Mouse (Mus musculus): Measurements from ENCODE around the gene Dner. TPM values are rescaled to one million over a fixed set of nuclear protein-coding genes. Genes with fewer than 3 reads are reported as not detected.

Gene Dner
- total RNA-seq, 2 experiments from 2014 or later = 0.47 to 0.90 TPM

GRCm38 (mm10) chr1:84646781-84647180 is 49.2 kb downstream of the Dner start:
- intact Hi-C loops (cut with DNase I; ENCODE audit: low total_unique reads) = no loop called here

GRCm38 (mm10) chr1:84640463-84640862 is 55.6 kb downstream of the Dner start:
- intact Hi-C loops (cut with DNase I; ENCODE audit: low total_unique reads) = no loop called here
- no peak for DNase-seq

More at GRCm38 (mm10) chr1:84646781-84647180, 49.2 kb downstream of the Dner start:
- no peak for DNase-seq

- intact Hi-C loops (cut with DNase I; ENCODE audit: low total_unique reads) = no loop called here
- no peak for DNase-seq
Observed at GRCm38 (mm10) chr1:84636890-84637289, 59.1 kb downstream of the Dner start.

- intact Hi-C loops (cut with DNase I; ENCODE audit: low total_unique reads) = no loop called here
- DNase-seq = no peak
Observed at GRCm38 (mm10) chr1:84628244-84628643, 67.8 kb downstream of the Dner start.

- intact Hi-C loops (cut with DNase I; ENCODE audit: low total_unique reads) = no loop called here
- no peak for DNase-seq
Observed at GRCm38 (mm10) chr1:84622978-84623554, 73.0 kb downstream of the Dner start.

GRCm38 (mm10) chr1:84621308-84621707 is 74.7 kb downstream of the Dner start:
- peak; percentile 8 for DNase-seq
- intact Hi-C loops (cut with DNase I; ENCODE audit: low total_unique reads) = no loop called here

GRCm38 (mm10) chr1:84619131-84619760 is 76.8 kb downstream of the Dner start:
- no peak for DNase-seq
- intact Hi-C loops (cut with DNase I; ENCODE audit: low total_unique reads) = no loop called here

- no peak for DNase-seq
- intact Hi-C loops (cut with DNase I; ENCODE audit: low total_unique reads) = no loop called here
Observed at GRCm38 (mm10) chr1:84618094-84618493, 77.9 kb downstream of the Dner start.

GRCm38 (mm10) chr1:84616133-84616532 is 79.9 kb downstream of the Dner start:
- no peak for DNase-seq
- intact Hi-C loops (cut with DNase I; ENCODE audit: low total_unique reads) = no loop called here

GRCm38 (mm10) chr1:84614596-84614995 is 81.4 kb downstream of the Dner start:
- intact Hi-C loops (cut with DNase I; ENCODE audit: low total_unique reads) = no loop called here
- DNase-seq = no peak

GRCm38 (mm10) chr1:84613119-84613518 is 82.9 kb downstream of the Dner start:
- intact Hi-C loops (cut with DNase I; ENCODE audit: low total_unique reads) = no loop called here
- DNase-seq = no peak

- DNase-seq = no peak
- intact Hi-C loops (cut with DNase I; ENCODE audit: low total_unique reads) = no loop called here
Observed at GRCm38 (mm10) chr1:84611331-84611730, 84.7 kb downstream of the Dner start.

GRCm38 (mm10) chr1:84599025-84599424 is 97.0 kb downstream of the Dner start:
- intact Hi-C loops (cut with DNase I; ENCODE audit: low total_unique reads) = no loop called here
- DNase-seq = no peak

- peak; percentile 12 for DNase-seq
- intact Hi-C loops (cut with DNase I; ENCODE audit: low total_unique reads) = no loop called here
Observed at GRCm38 (mm10) chr1:84596023-84596422, 100.0 kb downstream of the Dner start.

GRCm38 (mm10) chr1:84592394-84592793 is 103.6 kb downstream of the Dner start:
- intact Hi-C loops (cut with DNase I; ENCODE audit: low total_unique reads) = no loop called here
- DNase-seq = no peak

- no peak for DNase-seq
- intact Hi-C loops (cut with DNase I; ENCODE audit: low total_unique reads) = no loop called here
Observed at GRCm38 (mm10) chr1:84590534-84590933, 105.5 kb downstream of the Dner start.

GRCm38 (mm10) chr1:84585434-84585833 is 110.6 kb downstream of the Dner start:
- intact Hi-C loops (cut with DNase I; ENCODE audit: low total_unique reads) = loop anchor here (10.0 kb wide), 1 partner anchor 851 kb away; no protein-coding TSS in a partner anchor

GRCm38 (mm10) chr1:84581812-84582211 is 114.2 kb downstream of the Dner start:
- intact Hi-C loops (cut with DNase I; ENCODE audit: low total_unique reads) = loop anchor here (5.0 to 10.0 kb wide), 2 partner anchors 150 to 847 kb away; no protein-coding TSS in a partner anchor
- DNase-seq = peak; percentile 60

More at GRCm38 (mm10) chr1:84585434-84585833, 110.6 kb downstream of the Dner start:
- no peak for DNase-seq

- no peak for DNase-seq
- intact Hi-C loops (cut with DNase I; ENCODE audit: low total_unique reads) = no loop called here
Observed at GRCm38 (mm10) chr1:84561841-84562240, 134.2 kb downstream of the Dner start.

- no peak for DNase-seq
- intact Hi-C loops (cut with DNase I; ENCODE audit: low total_unique reads) = no loop called here
Observed at GRCm38 (mm10) chr1:84561387-84561786, 134.6 kb downstream of the Dner start.

Measured in gastrocnemius, postnatal 14 days (tissue).